Mouse (Mus musculus): Measurements from ENCODE around the gene Stat5a.

The Stat5a gene

DNA sequence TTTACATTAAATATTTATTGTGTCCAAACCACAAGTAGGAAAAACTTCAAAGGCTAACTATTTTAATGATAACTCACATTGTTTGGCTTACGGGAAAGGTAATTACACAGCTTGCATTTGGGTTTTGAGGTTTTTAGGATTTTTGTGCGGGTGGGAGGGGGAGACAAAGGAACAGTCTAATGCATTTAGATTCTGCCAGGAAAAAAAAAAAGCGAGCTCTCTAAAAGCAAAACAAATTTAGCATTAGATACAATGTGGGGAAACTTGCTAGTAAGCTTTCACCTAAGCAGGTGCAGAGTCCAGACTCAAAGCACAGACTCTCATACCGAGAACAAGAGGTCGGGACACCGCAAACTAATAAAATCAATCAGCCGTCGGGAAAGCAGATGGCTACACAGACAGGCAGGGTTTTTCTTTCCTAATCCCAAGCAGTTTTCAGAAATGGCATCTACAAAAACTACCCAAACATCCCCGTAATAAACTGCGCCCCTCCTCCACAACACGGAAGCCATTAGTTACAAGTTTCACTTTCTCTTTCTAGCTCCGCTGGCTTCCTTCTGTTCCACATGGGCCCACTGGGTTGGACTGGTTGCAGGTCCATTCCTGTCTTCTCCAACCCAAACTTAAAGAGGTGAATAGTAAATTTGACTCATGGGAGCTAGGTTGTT lies 72.2 kb downstream of the Stat5a start:
- CTCF ChIA-PET, result interaction anchor here (0.7 to 1.1 kb wide), 3 partner anchors 34 to 217 kb away, joined by 3 to 5 read pairs (median 4); no protein-coding TSS in a partner anchor
